Mouse (Mus musculus) lung, embryonic 16.5 days (tissue): ENCODE measurements around the gene Pnn. TPM values are rescaled to one million over a fixed set of nuclear protein-coding genes. Genes with fewer than 3 reads are reported as not detected.

ENCODE experiments used
- ATAC-seq: fragments of 200-750 bp; cut with Nextera tagmentation; 2 replicates; pipeline ENCODE4 v1.8.0; 2017; ENCODE audit warnings: low read depth, mild to moderate bottlenecking, moderate library complexity
- H3K27ac ChIP-seq: fragments of 300-500 bp; sonication (generic); 2 replicates; pipeline ENCODE4 v1.5.1; 2014; ENCODE audit warnings: mild to moderate bottlenecking, control low read depth, low read length
- H3K27me3 ChIP-seq: fragments of 300-500 bp; sonication (generic); 2 replicates; pipeline ENCODE4 v1.6.1; 2014; ENCODE audit warnings: low read depth, low read length, mixed read lengths; ENCODE audit not compliant: control insufficient read depth, insufficient read depth
- H3K36me3 ChIP-seq: fragments of 300-500 bp; sonication (generic); 2 replicates; pipeline ENCODE4 v1.6.1; 2014; ENCODE audit warnings: low read length; ENCODE audit not compliant: control insufficient read depth, insufficient read depth
- H3K4me1 ChIP-seq: fragments of 300-500 bp; sonication (generic); replicated peaks from 2 replicates; pipeline ENCODE4 v1.6.1; 2014; ENCODE audit warnings: low read length, mixed read lengths; ENCODE audit not compliant: control insufficient read depth, insufficient read depth
- H3K4me2 ChIP-seq: fragments of 300-500 bp; sonication (generic); 2 replicates; pipeline ENCODE4 v1.6.1; 2014; ENCODE audit warnings: low read depth, low read length, control low read depth
- H3K4me3 ChIP-seq: fragments of 300-500 bp; sonication (generic); 2 replicates; pipeline ENCODE4 v1.5.1; 2014; ENCODE audit warnings: mild to moderate bottlenecking, low read length, control low read depth
- H3K9ac ChIP-seq: fragments of 300-500 bp; sonication (generic); 2 replicates; pipeline ENCODE4 v1.6.1; 2014; ENCODE audit warnings: low read length, control low read depth
- H3K9me3 ChIP-seq: fragments of 300-500 bp; sonication (generic); 2 replicates; pipeline ENCODE4 v1.6.1; 2016; ENCODE audit warnings: low read length; ENCODE audit not compliant: control insufficient read depth
- WGBS: fragments of 180-500 bp; shearing (Covaris S2); extraction: QIAGEN DNeasy Blood & Tissue Kit; methylation state at CpG from one replicate; pipeline ENCODE4 v1.1.7; 2014; 5-methylcytosine and 5-hydroxymethylcytosine counted together
- polyA plus RNA-seq: library from polyadenylated mRNA; unstranded; fragments of >200 nt; fragmentation: Nextera tagmentation; extraction: Ambion mirVana; gene quantifications from 2 replicates; pipeline ENCODE4 v1.2.1, GENCODE M21; 2015

The Pnn gene
- polyA plus RNA-seq, 1 experiment from 2014 or later = 87.0 TPM

GRCm38 (mm10) chr12:59093543-59093942 is 26.9 kb downstream of the Pnn start:
- ATAC-seq = no peak
- no peaks in the 10 kb centered on the region for H3K36me3 ChIP-seq
- no peak overlapping the region for H3K4me2 ChIP-seq
- no peaks in the 10 kb centered on the region for H3K9me3 ChIP-seq
- H3K4me3 ChIP-seq = no peak overlapping the region
- H3K27me3 ChIP-seq = no peaks in the 10 kb centered on the region
- no peak overlapping the region for H3K9ac ChIP-seq
- WGBS = 16% methylated on average over 2 of the region's 2 CpGs
- H3K4me1 ChIP-seq = no peaks in the 10 kb centered on the region
- H3K27ac ChIP-seq = no peak overlapping the region

GRCm38 (mm10) chr12:59095104-59096025 is 28.7 kb downstream of the Pnn start, which contains the start of gene Mia2:
Gene Mia2, plus strand, starts transcription at chr12:59095799.
- Histone ChIP-seq H3K9ac (peak within 1 kb of the TSS; percentile 53), H3K4me1 (no peaks in the 10 kb centered on the region), H3K27me3 (no peaks in the 10 kb centered on the region), H3K4me2 (peak within 1 kb of the TSS; percentile 48), H3K9me3 (no peaks in the 10 kb centered on the region), H3K27ac (peak within 1 kb of the TSS; percentile 43), H3K4me3 (peak within 1 kb of the TSS; percentile 41), H3K36me3 (no peaks in the 10 kb centered on the region)
- WGBS = 47% methylated on average over 19 of the region's 19 CpGs
- ATAC-seq = peak; percentile 59; the same call in 1 of the 2 replicates

- ATAC-seq = no peak
- no peaks in the 10 kb centered on the region for H3K27me3 ChIP-seq
- H3K36me3 ChIP-seq = no peaks in the 10 kb centered on the region
- no peak overlapping the region for H3K27ac ChIP-seq
- 70% methylated on average over 5 of the region's 5 CpGs for WGBS
- H3K9me3 ChIP-seq = no peaks in the 10 kb centered on the region
- no peaks in the 10 kb centered on the region for H3K4me1 ChIP-seq
- no peak overlapping the region for H3K9ac ChIP-seq
- H3K4me2 ChIP-seq = no peak overlapping the region
- H3K4me3 ChIP-seq = no peak overlapping the region
Observed at GRCm38 (mm10) chr12:59104771-59105170, 38.1 kb downstream of the Pnn start.

- H3K4me3 ChIP-seq = no peak overlapping the region
- no peak overlapping the region for H3K9ac ChIP-seq
- 72% methylated on average over 6 of the region's 6 CpGs for WGBS
- no peak overlapping the region for H3K4me2 ChIP-seq
- no peaks in the 10 kb centered on the region for H3K36me3 ChIP-seq
- no peaks in the 10 kb centered on the region for H3K4me1 ChIP-seq
- no peak for ATAC-seq
- H3K9me3 ChIP-seq = no peaks in the 10 kb centered on the region
- H3K27ac ChIP-seq = no peak overlapping the region
- H3K27me3 ChIP-seq = no peaks in the 10 kb centered on the region
Observed at GRCm38 (mm10) chr12:59105914-59106313, 39.2 kb downstream of the Pnn start.

- Histone ChIP-seq H3K27me3 (no peaks in the 10 kb centered on the region), H3K4me1 (no peaks in the 10 kb centered on the region), H3K4me2 (no peak overlapping the region), H3K36me3 (no peaks in the 10 kb centered on the region), H3K4me3 (no peak overlapping the region), H3K9me3 (no peaks in the 10 kb centered on the region), H3K9ac (no peak overlapping the region), H3K27ac (no peak overlapping the region)
- ATAC-seq = no peak
- 87% methylated on average over 5 of the region's 5 CpGs for WGBS
Observed at GRCm38 (mm10) chr12:59106491-59106890, 39.8 kb downstream of the Pnn start.

GRCm38 (mm10) chr12:59107926-59108325 is 41.2 kb downstream of the Pnn start:
- no peaks in the 10 kb centered on the region for H3K9me3 ChIP-seq
- H3K27me3 ChIP-seq = no peaks in the 10 kb centered on the region
- no peak overlapping the region for H3K9ac ChIP-seq

GRCm38 (mm10) chr12:59117184-59117583 is 50.5 kb downstream of the Pnn start:
- no peaks in the 10 kb centered on the region for H3K27me3 ChIP-seq
- no peaks in the 10 kb centered on the region for H3K36me3 ChIP-seq
- 59% methylated on average over 3 of the region's 3 CpGs for WGBS
- H3K4me3 ChIP-seq = no peak overlapping the region
- H3K27ac ChIP-seq = no peak overlapping the region
- H3K9me3 ChIP-seq = no peaks in the 10 kb centered on the region
- H3K4me2 ChIP-seq = no peak overlapping the region
- no peak overlapping the region for H3K9ac ChIP-seq
- no peak for ATAC-seq
- no peaks in the 10 kb centered on the region for H3K4me1 ChIP-seq

More at GRCm38 (mm10) chr12:59107926-59108325, 41.2 kb downstream of the Pnn start:
- Histone ChIP-seq H3K36me3 (no peaks in the 10 kb centered on the region), H3K4me2 (no peak overlapping the region), H3K27ac (no peak overlapping the region), H3K4me1 (no peaks in the 10 kb centered on the region), H3K4me3 (no peak overlapping the region)
- no peak for ATAC-seq
- 77% methylated on average over 4 of the region's 4 CpGs for WGBS

Other genes with a start within 250 kb of the Pnn start
- gene Sec23a, start 54.9 kb upstream of the Pnn start, polyA plus RNA-seq = 64.2 and 69.3 TPM in 2 replicates
- 26.3 and 30.1 TPM in 2 replicates for gene Gemin2, start 53.5 kb upstream of the Pnn start, polyA plus RNA-seq
- gene Trappc6b, start 5.4 kb upstream of the Pnn start, polyA plus RNA-seq = 97.0 and 98.2 TPM in 2 replicates
- gene Mia2, start 28.9 kb downstream of the Pnn start, polyA plus RNA-seq = 55.8 and 56.6 TPM in 2 replicates
- gene Fbxo33, start 152.8 kb downstream of the Pnn start, polyA plus RNA-seq = 3.5 and 3.9 TPM in 2 replicates